Mouse (Mus musculus): ENCODE data around the gene Akr1b8. TPM values are rescaled to one million over a fixed set of nuclear protein-coding genes. Genes with fewer than 3 reads are reported as not detected.
"Not testable (repeated sequence)": the region's sequence is repeated elsewhere in the genome, so short reads cannot be mapped to it uniquely, and the experiment has no call there.

Akr1b8 gene
- polyA plus RNA-seq, 1 experiment from 2014 or later = 5.6 TPM

- no peak for ATAC-seq (ENCODE audit: insufficient read depth, low FRiP score)
- 80% methylated on average over 1 of the region's 1 CpGs for WGBS
- no peak overlapping the region for H3K4me2 ChIP-seq (ENCODE audit: low read depth, low read length)
Measured at GRCm38 (mm10) chr6:34412688-34413087, 58.8 kb downstream of the Akr1b8 start.

GRCm38 (mm10) chr6:34413386-34413785 is 59.5 kb downstream of the Akr1b8 start:
- H3K4me1 ChIP-seq (ENCODE audit: control insufficient read depth, insufficient read depth, low read length); H3K4me2 ChIP-seq (ENCODE audit: low read depth, low read length); H3K27ac ChIP-seq (ENCODE audit: low read length); H3K27me3 ChIP-seq (ENCODE audit: control insufficient read depth, insufficient read depth, low read length); H3K36me3 ChIP-seq (ENCODE audit: control insufficient read depth, insufficient read depth, low read length); H3K9ac ChIP-seq (ENCODE audit: low read length); ATAC-seq (ENCODE audit: insufficient read depth, low FRiP score); H3K4me3 ChIP-seq (replicated peaks; ENCODE audit: low read length); H3K9me3 ChIP-seq (replicated peaks; ENCODE audit: control insufficient read depth, low read length): not testable (repeated sequence)
- WGBS = 30% methylated on average over 1 of the region's 1 CpGs

More at GRCm38 (mm10) chr6:34412688-34413087, 58.8 kb downstream of the Akr1b8 start:
- H3K4me3 ChIP-seq (replicated peaks; ENCODE audit: low read length) = no peak overlapping the region
- no peaks in the 10 kb centered on the region for H3K27me3 ChIP-seq (ENCODE audit: control insufficient read depth, insufficient read depth, low read length)
- H3K27ac ChIP-seq (ENCODE audit: low read length) = no peak overlapping the region
- no peaks in the 10 kb centered on the region for H3K36me3 ChIP-seq (ENCODE audit: control insufficient read depth, insufficient read depth, low read length)
- H3K4me1 ChIP-seq (ENCODE audit: control insufficient read depth, insufficient read depth, low read length) = no peaks in the 10 kb centered on the region
- H3K9me3 ChIP-seq (replicated peaks; ENCODE audit: control insufficient read depth, low read length) = no peaks in the 10 kb centered on the region
- no peak overlapping the region for H3K9ac ChIP-seq (ENCODE audit: low read length)

DNA sequence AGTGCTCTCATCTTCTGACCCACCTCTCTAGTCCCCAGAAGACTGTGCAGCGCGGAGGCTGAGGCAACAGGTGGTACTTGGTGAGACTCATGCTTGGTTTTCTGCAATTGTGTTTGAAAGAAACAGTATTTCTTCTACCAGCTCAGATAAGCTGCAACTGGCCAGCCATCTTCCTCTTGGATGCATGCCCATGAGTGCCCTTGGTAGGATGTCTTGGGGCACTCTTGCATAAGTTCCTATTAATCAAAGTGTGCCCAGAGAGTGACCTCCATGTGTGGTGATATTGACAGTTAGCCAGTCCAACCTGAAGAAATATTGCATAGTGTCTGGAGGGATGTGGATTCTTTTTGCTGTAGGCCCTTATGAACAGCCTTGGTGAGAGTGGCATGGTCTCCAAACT is 62.6 kb downstream of the Akr1b8 start:
- Histone ChIP-seq H3K4me2 (ENCODE audit: low read depth, low read length) (no peak overlapping the region), H3K36me3 (ENCODE audit: control insufficient read depth, insufficient read depth, low read length) (no peaks in the 10 kb centered on the region), H3K9ac (ENCODE audit: low read length) (no peak overlapping the region), H3K4me3 (replicated peaks; ENCODE audit: low read length) (no peak overlapping the region), H3K27ac (ENCODE audit: low read length) (no peak overlapping the region), H3K9me3 (replicated peaks; ENCODE audit: control insufficient read depth, low read length) (no peaks in the 10 kb centered on the region), H3K4me1 (ENCODE audit: control insufficient read depth, insufficient read depth, low read length) (no peaks in the 10 kb centered on the region), H3K27me3 (ENCODE audit: control insufficient read depth, insufficient read depth, low read length) (no peaks in the 10 kb centered on the region)
- no peak for ATAC-seq (ENCODE audit: insufficient read depth, low FRiP score)
- WGBS = 94% methylated on average over 2 of the region's 2 CpGs

Other genes starting within 250 kb of the Akr1b8 start
- 43.4 and 44.3 TPM in 2 replicates for gene Slc35b4, start 177.0 kb upstream of the Akr1b8 start, polyA plus RNA-seq (2015; fragmentation: Nextera tagmentation; extraction: Ambion mirVana)
- 122 and 130 TPM in 2 replicates for gene Akr1b3, start 36.6 kb upstream of the Akr1b8 start, polyA plus RNA-seq (2015; fragmentation: Nextera tagmentation; extraction: Ambion mirVana)
- 21.6 and 24.9 TPM in 2 replicates for gene Akr1b10, start 30.1 kb downstream of the Akr1b8 start, polyA plus RNA-seq (2015; fragmentation: Nextera tagmentation; extraction: Ambion mirVana)
- 1.5 and 16.7 TPM in 2 replicates for gene Akr1b7, start 58.2 kb downstream of the Akr1b8 start, polyA plus RNA-seq (2015; fragmentation: Nextera tagmentation; extraction: Ambion mirVana)
- gene Bpgm, start 122.1 kb downstream of the Akr1b8 start, polyA plus RNA-seq (2015; fragmentation: Nextera tagmentation; extraction: Ambion mirVana) = 44.1 and 55.0 TPM in 2 replicates
- 362 and 363 TPM in 2 replicates for gene Cald1, start 244.4 kb downstream of the Akr1b8 start, polyA plus RNA-seq (2015; fragmentation: Nextera tagmentation; extraction: Ambion mirVana)

Data from stomach, embryonic 16.5 days (tissue).